ENCODE assay signal across 9 mouse cellular contexts in genomic region chr6:146955896-146956295, GRCm38 (mm10). TPM values are rescaled to one million over a fixed set of nuclear protein-coding genes. Genes with fewer than 3 reads are reported as not detected.
DNase-seq lines count a peak whose midpoint lies in the region; ATAC-seq lines count a peak whose summit lies in the region.
"Had no signal": no experiment of that assay in that cellular context is flagged by ENCODE, and none has a peak within 500 bp of the region (broad histone marks: within the 10 kb centered on the region; RNA-seq: fewer than 3 reads in every experiment).

No protein-coding gene starts in this region.

- peak overlapping the region; percentile 31; the same call in 1 of the 2 replicates for H3K4me3 ChIP-seq in heart, embryonic 10.5 days
- no peak overlapping the region for H3K4me3 ChIP-seq in hindbrain, embryonic 16.5 days (ENCODE audit: low read length)
- no peak overlapping the region for H3K4me3 ChIP-seq in midbrain, embryonic 11.5 days (ENCODE audit: low read depth, low read length)
- H3K4me3 ChIP-seq: embryonic facial prominence, embryonic 15.5 days had no signal

- H3K36me3 ChIP-seq in heart, embryonic 10.5 days, result no peaks in the 10 kb centered on the region
- H3K36me3 ChIP-seq in hindbrain, embryonic 16.5 days (ENCODE audit: control insufficient read depth, insufficient read depth, low read length), result no peaks in the 10 kb centered on the region
- no peaks in the 10 kb centered on the region for H3K36me3 ChIP-seq in midbrain, embryonic 11.5 days (ENCODE audit: control insufficient read depth, insufficient read depth, low read length)
- H3K36me3 ChIP-seq: embryonic facial prominence, embryonic 15.5 days had no signal

- H3K27me3 ChIP-seq in heart, embryonic 10.5 days (ENCODE audit: insufficient read depth, poor library complexity, severe bottlenecking), result no peaks in the 10 kb centered on the region
- H3K27me3 ChIP-seq in hindbrain, embryonic 16.5 days (replicated peaks; ENCODE audit: control insufficient read depth, insufficient read depth, low read length), result no peaks in the 10 kb centered on the region
- H3K27me3 ChIP-seq in midbrain, embryonic 11.5 days (ENCODE audit: control insufficient read depth, insufficient read depth, low read length), result no peaks in the 10 kb centered on the region
- H3K27me3 ChIP-seq: embryonic facial prominence, embryonic 15.5 days had no signal

- no peak overlapping the region for H3K4me2 ChIP-seq in hindbrain, embryonic 16.5 days (ENCODE audit: low read length)
- no peak overlapping the region for H3K4me2 ChIP-seq in midbrain, embryonic 11.5 days
- H3K4me2 ChIP-seq: embryonic facial prominence, embryonic 15.5 days had no signal

- ATAC-seq in hindbrain, embryonic 16.5 days, result peak; percentile 60
- peak; percentile 64; the same call in 1 of the 2 replicates for ATAC-seq in midbrain, embryonic 11.5 days (ENCODE audit: low FRiP score)

- DNase-seq in heart, embryonic 10.5 days (ENCODE audit: low spot score), result peak; percentile 90
- no peak for DNase-seq in heart, adult 8-10 months (ENCODE audit: low spot score)
- DNase-seq in retina, postnatal 1 day, result peak; percentile 57
- DNase-seq in retina, embryonic 14.5 days (ENCODE audit: low spot score), result no peak
- DNase-seq in midbrain, embryonic 11.5 days (ENCODE audit: low spot score, missing footprints), result no peak
- DNase-seq in cerebellum, adult 8-10 months, result no peak
- no peak for DNase-seq in adipocyte (ENCODE audit: low spot score)

- no peaks in the 10 kb centered on the region for H3K9me3 ChIP-seq in heart, embryonic 10.5 days
- no peaks in the 10 kb centered on the region for H3K9me3 ChIP-seq in hindbrain, embryonic 16.5 days (ENCODE audit: control insufficient read depth, low read length)
- no peaks in the 10 kb centered on the region for H3K9me3 ChIP-seq in midbrain, embryonic 11.5 days (ENCODE audit: control insufficient read depth, low read length)
- H3K9me3 ChIP-seq: embryonic facial prominence, embryonic 15.5 days had no signal

- no peak overlapping the region for H3K9ac ChIP-seq in hindbrain, embryonic 16.5 days (ENCODE audit: low read depth, low read length)
- H3K9ac ChIP-seq in midbrain, embryonic 11.5 days (ENCODE audit: low read length), result no peak overlapping the region
- H3K9ac ChIP-seq: embryonic facial prominence, embryonic 15.5 days had no signal

- peak overlapping the region; percentile 56; the same call in 1 of the 2 replicates for H3K27ac ChIP-seq in heart, embryonic 10.5 days
- H3K27ac ChIP-seq in hindbrain, embryonic 16.5 days (ENCODE audit: low read depth, low read length), result no peak overlapping the region
- no peak overlapping the region for H3K27ac ChIP-seq in midbrain, embryonic 11.5 days (ENCODE audit: low read depth, low read length)
- H3K27ac ChIP-seq: embryonic facial prominence, embryonic 15.5 days had no signal

- 17% methylated on average over 12 of the region's 12 CpGs for WGBS in heart, embryonic 10.5 days
- WGBS in hindbrain, embryonic 16.5 days, result 25% methylated on average over 12 of the region's 12 CpGs
- 30% methylated on average over 12 of the region's 12 CpGs for WGBS in midbrain, embryonic 11.5 days

- peaks cover 48% of the 10 kb centered on the region for H3K4me1 ChIP-seq in heart, embryonic 10.5 days
- H3K4me1 ChIP-seq in hindbrain, embryonic 16.5 days (ENCODE audit: control insufficient read depth, insufficient read depth, low read depth, low read length), result no peaks in the 10 kb centered on the region; the same call in 1 of the 2 replicates
- H3K4me1 ChIP-seq in midbrain, embryonic 11.5 days (ENCODE audit: control insufficient read depth, insufficient read depth, low read length), result peaks cover 4% of the 10 kb centered on the region

RNA-seq across cellular contexts. Expression of gene 1700034J05Rik, which starts 1.7 kb away (rescaled TPM):
- 0.22 and 0.33 TPM in 2 replicates for polyA plus RNA-seq in heart, embryonic 10.5 days (2016; fragmentation: Nextera tagmentation; extraction: Ambion mirVana)
- total RNA-seq in heart, adult 8-10 months (2022), result not detected
- polyA plus RNA-seq in hindbrain, embryonic 16.5 days (2015; fragmentation: Nextera tagmentation; extraction: Ambion mirVana), result 0.05 TPM in 1 of 2 replicates, not detected in the other
- polyA plus RNA-seq in midbrain, embryonic 11.5 days (2014; fragmentation: Nextera tagmentation; extraction: Ambion mirVana), result 0.11 and 0.18 TPM in 2 replicates

Comparison
In these comparisons a context has a peak if more than half of its experiments do, and no peak if none do; other contexts are left out.
1. DNase-seq: peak in heart, embryonic 10.5 days (single experiment) and retina, postnatal 1 day (single experiment); none in heart, adult 8-10 months (single experiment), retina, embryonic 14.5 days (single experiment), midbrain, embryonic 11.5 days (single experiment), cerebellum, adult 8-10 months (single experiment) and adipocyte (single experiment).